ENCODE assay signal across 9 mouse cellular contexts in genomic region chr16:42340021-42340768, GRCm38 (mm10). TPM values are rescaled to one million over a fixed set of nuclear protein-coding genes. Genes with fewer than 3 reads are reported as not detected.
A peak's percentile ranks its signal among the peaks of the same experiment; 100 is the strongest.
DNase-seq lines count a peak whose midpoint lies in the region; ATAC-seq and TF ChIP-seq lines count a peak whose summit lies in the region.
"Had no signal": no experiment of that assay in that cellular context is flagged by ENCODE, and none has a peak within 500 bp of the region (broad histone marks: within the 10 kb centered on the region; RNA-seq: fewer than 3 reads in every experiment).

Gene Gap43 (minus strand): TSS chr16:42340651.

- peaks cover 4% of the 10 kb centered on the region; the same call in 1 of the 2 replicates for H3K4me1 ChIP-seq in lung, embryonic 16.5 days (replicated peaks; ENCODE audit: control insufficient read depth, insufficient read depth, low read length)

- no peak for TF ChIP-seq POLR2A in myocyte (IDR thresholded peaks at IDR 0.05; ENCODE audit: insufficient read length, low read depth)

- H3ac ChIP-seq in myocyte (ENCODE audit: control insufficient read depth, insufficient read length), result no peak within 1 kb of the TSS

- peak; percentile 54; the same call in 1 of the 2 replicates for ATAC-seq in lung, embryonic 16.5 days (ENCODE audit: low read depth)

- peak within 1 kb of the TSS; percentile 38 for H3K4me3 ChIP-seq in lung, embryonic 16.5 days (ENCODE audit: low read length)
- peak within 1 kb of the TSS; percentile 15 for H3K4me3 ChIP-seq in myocyte

- no peak within 1 kb of the TSS for H3K27ac ChIP-seq in lung, embryonic 16.5 days (ENCODE audit: low read length)

- peak within 1 kb of the TSS; percentile 1; the same call in 1 of the 2 replicates for H3K9ac ChIP-seq in lung, embryonic 16.5 days (ENCODE audit: low read length)

- H3K9me3 ChIP-seq in lung, embryonic 16.5 days (ENCODE audit: control insufficient read depth, low read length), result no peaks in the 10 kb centered on the region

- H3K4me2 ChIP-seq in lung, embryonic 16.5 days (ENCODE audit: low read depth, low read length), result peak within 1 kb of the TSS; percentile 58
- peak within 1 kb of the TSS; percentile 76 for H3K4me2 ChIP-seq in myocyte (ENCODE audit: low read depth)

- WGBS in lung, embryonic 16.5 days, result under 1% methylated on average over 18 of the region's 18 CpGs

- H3K36me3 ChIP-seq in lung, embryonic 16.5 days (ENCODE audit: control insufficient read depth, insufficient read depth, low read length), result no peaks in the 10 kb centered on the region
- H3K36me3 ChIP-seq in myocyte (ENCODE audit: control insufficient read depth, insufficient read depth), result no peaks in the 10 kb centered on the region

- DNase-seq in adrenal gland, postnatal 4 days (ENCODE audit: low spot score in 2 of 2), result no peak
- DNase-seq in adrenal gland, adult 18-20 months (ENCODE audit: low spot score in 2 of 2), result no peak
- no peak for DNase-seq in lung, postnatal 25 days (ENCODE audit: low spot score)
- DNase-seq in layer of hippocampus, postnatal 36 days, result no peak
- DNase-seq in thymus, postnatal 4 days, result no peak
- no peak for DNase-seq in spleen, postnatal 4 days (ENCODE audit: low spot score in 2 of 2)

- no peaks in the 10 kb centered on the region for H3K79me2 ChIP-seq in myocyte (ENCODE audit: control insufficient read depth, insufficient read depth)

- H3K27me3 ChIP-seq in lung, embryonic 16.5 days (ENCODE audit: control insufficient read depth, insufficient read depth, low read depth, low read length), result peaks cover 21% of the 10 kb centered on the region
- H3K27me3 ChIP-seq in myocyte (ENCODE audit: control insufficient read depth, insufficient read depth, insufficient read length), result no peaks in the 10 kb centered on the region

TF ChIP-seq in myocyte, 11 proteins besides CTCF, POLR2A, EP300 and RAD21:
- TF ChIP-seq POLR2AphosphoS2 (IDR thresholded peaks at IDR 0.05; ENCODE audit: insufficient read length, low read depth) (no peak), TCF12 (IDR thresholded peaks at IDR 0.05; ENCODE audit: insufficient read depth, poor library complexity, severe bottlenecking) (no peak), TCF3 (IDR thresholded peaks at IDR 0.05; ENCODE audit: insufficient read length, low read depth) (no peak), MYOG (IDR thresholded peaks at IDR 0.05; ENCODE audit: control insufficient read depth in 1 of 3, insufficient read depth in 1 of 3, insufficient read length in 2 of 3, low read depth in 2 of 3) (no peak), USF1 (IDR thresholded peaks at IDR 0.05; ENCODE audit: low read depth) (no peak), E2F4 (IDR thresholded peaks at IDR 0.05; ENCODE audit: insufficient read depth) (no peak), MYOD1 (IDR thresholded peaks at IDR 0.05; ENCODE audit: control insufficient read depth in 1 of 3, insufficient read length in 2 of 3, low read depth in 2 of 3) (no peak)
TF ChIP-seq in myocyte: peak in this region for 0.

RNA-seq across cellular contexts. Expression of gene Gap43, which starts in this region (rescaled TPM):
- total RNA-seq in adrenal gland, postnatal 4 days (2021), result 10 to 100 TPM; 37.6 to 69.0 TPM
- under 1 TPM; 0.60 to 0.83 TPM for total RNA-seq in adrenal gland, adult 18-20 months (2021)
- polyA plus RNA-seq in lung, embryonic 16.5 days (2015; fragmentation: Nextera tagmentation; extraction: Ambion mirVana), result 15.9 and 20.6 TPM in 2 replicates
- 100 to 1,000 TPM; 185 to 211 TPM for total RNA-seq in layer of hippocampus, postnatal 36 days (2021)
- polyA plus RNA-seq in myocyte (2012; fragmentation: generic; extraction: Trizol), result 1.6 TPM
- total RNA-seq: common myeloid progenitor, adult 5-6 weeks had no signal

Comparison
In these comparisons a context has a peak if more than half of its experiments do, and no peak if none do; other contexts are left out.
1. RNA of gene Gap43 (total RNA-seq): 185 to 211 TPM in layer of hippocampus, postnatal 36 days and 37.6 to 69.0 TPM in adrenal gland, postnatal 4 days; 0.60 to 0.83 TPM in adrenal gland, adult 18-20 months; every median in the first group is over 10 times any median in the second.